Mouse (Mus musculus) kidney, embryonic 14.5 days (tissue): Measurements from ENCODE around the gene Tmem106c. TPM values are rescaled to one million over a fixed set of nuclear protein-coding genes. Genes with fewer than 3 reads are reported as not detected.

Experiments used
- ATAC-seq: fragments of 200-750 bp; cut with Nextera tagmentation; 2 replicates; pipeline ENCODE4 v1.8.0; 2017; ENCODE audit warnings: moderate number of reproducible peaks, mild to moderate bottlenecking, moderate TSS enrichment, moderate library complexity; ENCODE audit not compliant: low FRiP score, low TSS enrichment
- H3K27ac ChIP-seq: fragments of 300-500 bp; sonication (generic); 2 replicates; pipeline ENCODE4 v1.5.1; 2014; ENCODE audit warnings: low read depth, mild to moderate bottlenecking, low read length, moderate library complexity, mixed read lengths
- H3K27me3 ChIP-seq: fragments of 300-500 bp; sonication (generic); 2 replicates; pipeline ENCODE4 v1.6.1; 2014; ENCODE audit warnings: mild to moderate bottlenecking, low read length; ENCODE audit not compliant: control insufficient read depth, insufficient read depth
- H3K36me3 ChIP-seq: fragments of 300-500 bp; sonication (generic); 2 replicates; pipeline ENCODE4 v1.6.1; 2014; ENCODE audit warnings: low read length, mixed read lengths; ENCODE audit not compliant: control insufficient read depth, insufficient read depth
- H3K4me1 ChIP-seq: fragments of 300-500 bp; sonication (generic); 2 replicates; pipeline ENCODE4 v1.6.1; 2014; ENCODE audit warnings: low read length, mixed read lengths; ENCODE audit not compliant: control insufficient read depth, insufficient read depth
- H3K4me2 ChIP-seq: fragments of 300-500 bp; sonication (generic); replicated peaks from 2 replicates; pipeline ENCODE4 v1.6.1; 2014; ENCODE audit warnings: low read depth, mild to moderate bottlenecking, low read length
- H3K4me3 ChIP-seq: fragments of 300-500 bp; sonication (generic); 2 replicates; pipeline ENCODE4 v1.5.1; 2014; ENCODE audit warnings: mild to moderate bottlenecking, low read length
- H3K9ac ChIP-seq: fragments of 300-500 bp; sonication (generic); 2 replicates; pipeline ENCODE4 v1.6.1; 2014; ENCODE audit warnings: low read depth, mild to moderate bottlenecking, low read length, moderate library complexity
- H3K9me3 ChIP-seq: fragments of 300-500 bp; sonication (generic); 2 replicates; pipeline ENCODE4 v1.6.1; 2016; ENCODE audit warnings: low read length; ENCODE audit not compliant: control insufficient read depth
- WGBS: fragments of 180-500 bp; shearing (Covaris S2); extraction: QIAGEN DNeasy Blood & Tissue Kit; methylation state at CpG from one replicate; pipeline ENCODE4 v1.1.7; 2014; 5-methylcytosine and 5-hydroxymethylcytosine counted together
- polyA plus RNA-seq: library from polyadenylated mRNA; unstranded; fragments of >200 nt; fragmentation: Nextera tagmentation; extraction: Ambion mirVana; gene quantifications from 2 replicates; pipeline ENCODE4 v1.2.1, GENCODE M21; 2014

The Tmem106c gene
- polyA plus RNA-seq, 1 experiment from 2014 or later = 44.9 TPM

DNA sequence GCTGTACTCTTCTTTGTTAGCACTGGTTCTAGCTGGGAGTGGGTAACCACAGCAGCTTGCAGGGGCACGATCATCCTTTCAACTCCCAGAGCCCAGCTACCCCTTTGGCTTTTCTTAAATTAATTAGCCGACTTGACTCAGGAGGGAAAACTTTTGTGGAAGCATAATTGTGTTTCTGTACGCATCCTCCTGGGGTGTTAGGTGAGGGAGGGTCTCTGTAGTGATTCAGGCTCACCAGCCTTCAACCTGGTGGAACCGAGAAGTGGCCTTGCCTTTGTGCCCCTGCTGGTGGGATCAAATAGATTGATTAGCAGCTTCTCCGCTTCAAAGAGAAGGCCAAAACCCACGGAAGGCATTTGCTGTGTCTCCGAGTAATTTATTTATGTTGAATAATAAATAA, 36.0 kb downstream of the Tmem106c start:
- WGBS = 8% methylated on average over 7 of the region's 7 CpGs
- Histone ChIP-seq H3K27me3 (peaks cover 62% of the 10 kb centered on the region), H3K9ac (no peak overlapping the region), H3K4me3 (no peak overlapping the region), H3K36me3 (no peaks in the 10 kb centered on the region), H3K9me3 (no peaks in the 10 kb centered on the region), H3K4me2 (no peak overlapping the region), H3K27ac (no peak overlapping the region), H3K4me1 (peaks cover 25% of the 10 kb centered on the region)
- no peak for ATAC-seq

DNA sequence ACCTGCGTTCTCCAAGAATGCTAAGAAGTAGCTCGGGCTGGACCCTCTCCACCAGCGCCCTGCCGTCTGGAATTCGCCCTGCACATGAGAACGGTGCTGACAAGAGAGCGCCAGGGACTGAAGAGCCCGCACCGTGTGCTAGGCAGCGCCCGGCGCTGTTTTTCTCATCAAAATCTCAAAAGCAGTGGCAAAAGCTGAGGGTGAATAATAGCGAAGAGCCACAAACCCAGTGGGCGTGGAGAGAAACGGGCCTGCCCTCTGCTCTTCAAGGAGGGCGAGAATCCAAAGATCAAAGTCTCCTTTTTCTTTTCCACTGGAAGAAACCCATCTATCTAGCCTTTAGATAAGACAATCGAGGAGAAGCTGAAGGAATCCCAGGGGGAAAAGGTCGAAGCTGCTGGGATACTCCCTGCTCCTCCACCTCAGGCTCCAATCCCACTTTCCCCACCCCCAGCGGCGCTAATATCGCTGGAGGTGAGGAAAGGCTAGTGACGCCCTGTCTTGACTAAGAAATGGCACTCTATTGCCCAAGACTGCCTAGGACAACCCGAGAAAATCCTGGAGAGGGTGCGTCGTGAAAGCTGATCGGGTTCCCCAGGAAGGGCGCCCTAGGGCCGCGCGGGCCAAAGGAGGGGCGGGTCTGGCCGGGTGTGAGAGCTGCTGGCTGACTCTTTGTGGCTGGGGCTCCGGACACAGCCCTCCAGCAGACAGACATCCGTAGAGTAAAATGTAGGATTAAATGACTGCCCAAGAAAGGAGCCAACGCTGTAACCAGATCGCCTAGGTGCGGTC, 37.5 kb downstream of the Tmem106c start:
- Histone ChIP-seq H3K9me3 (no peaks in the 10 kb centered on the region), H3K9ac (peak overlapping the region; percentile 29; the same call in 1 of the 2 replicates), H3K4me1 (peaks cover 25% of the 10 kb centered on the region), H3K4me3 (peak overlapping the region; percentile 40), H3K4me2 (peak overlapping the region; percentile 75), H3K27ac (no peak overlapping the region), H3K36me3 (no peaks in the 10 kb centered on the region), H3K27me3 (peaks cover 62% of the 10 kb centered on the region)
- ATAC-seq = peak; percentile 24
- WGBS = 1% methylated on average over 37 of the region's 37 CpGs

DNA sequence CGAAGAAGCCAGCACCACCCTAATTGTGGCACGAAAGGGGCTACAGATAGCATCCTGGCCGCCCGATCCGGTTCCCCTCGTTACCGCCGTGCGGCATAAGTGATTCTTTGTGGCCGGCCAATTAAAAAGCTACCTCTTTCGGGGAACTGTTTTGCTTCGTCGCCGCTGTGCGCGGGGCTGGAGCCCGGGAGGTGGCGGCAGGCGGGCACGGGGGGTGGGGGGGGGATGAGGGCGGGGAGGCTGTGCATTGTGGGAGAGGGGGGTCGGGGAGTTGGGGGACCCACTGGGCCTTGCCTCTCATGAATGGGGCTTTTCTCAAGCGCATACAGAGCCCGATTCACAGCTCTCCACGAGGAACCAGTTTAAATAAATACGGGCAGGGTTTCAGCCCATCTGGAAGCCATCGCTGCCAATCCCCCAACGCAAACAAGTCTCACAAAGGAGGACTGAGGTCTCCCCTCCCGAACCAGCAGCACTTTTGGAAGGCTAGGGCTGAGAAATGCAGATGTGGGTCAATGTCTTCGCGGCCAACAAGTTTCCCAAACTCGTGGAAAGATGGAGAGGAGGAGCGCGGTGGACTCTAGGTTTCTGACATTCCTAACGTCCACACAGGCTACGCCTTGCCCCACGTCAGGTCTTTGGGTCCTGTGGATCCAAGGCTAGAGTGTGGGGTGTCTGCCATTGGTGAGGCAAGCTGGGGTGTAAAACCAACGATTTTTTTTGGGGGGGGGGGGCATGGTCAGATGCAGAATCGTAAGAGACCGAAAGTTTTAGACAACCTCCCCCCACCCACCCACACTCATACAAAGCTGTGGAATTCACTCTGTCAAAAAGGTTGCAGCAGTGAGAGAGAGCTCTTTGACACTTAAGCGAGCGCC, 38.4 kb downstream of the Tmem106c start:
- Histone ChIP-seq H3K9me3 (no peaks in the 10 kb centered on the region), H3K4me2 (peak overlapping the region; percentile 75), H3K4me3 (peak overlapping the region; percentile 40), H3K9ac (peak overlapping the region; percentile 24; the same call in 1 of the 2 replicates), H3K27me3 (peaks cover 59% of the 10 kb centered on the region), H3K4me1 (peaks cover 25% of the 10 kb centered on the region), H3K36me3 (no peaks in the 10 kb centered on the region), H3K27ac (no peak overlapping the region)
- under 1% methylated on average over 42 of the region's 42 CpGs for WGBS
- 0 out of 2 replicates have a peak, but pooled peaks have one; percentile 4 for ATAC-seq

GRCm38 (mm10) chr15:98002991-98003821, 39.2 kb downstream of the Tmem106c start:
- ATAC-seq = 0 out of 2 replicates have a peak, but pooled peaks have one; percentile 26
- Histone ChIP-seq H3K4me2 (peak overlapping the region; percentile 75), H3K4me1 (peaks cover 25% of the 10 kb centered on the region), H3K9ac (peak overlapping the region; percentile 58; the same call in 1 of the 2 replicates), H3K9me3 (no peaks in the 10 kb centered on the region), H3K27me3 (peaks cover 59% of the 10 kb centered on the region), H3K27ac (no peak overlapping the region), H3K4me3 (peak overlapping the region; percentile 40), H3K36me3 (no peaks in the 10 kb centered on the region)
- WGBS = under 1% methylated on average over 42 of the region's 42 CpGs

GRCm38 (mm10) chr15:98003822-98004739, 40.1 kb downstream of the Tmem106c start, which contains the start of gene Col2a1:
Gene Col2a1, minus strand, starts transcription at chr15:98004695.
- no peaks in the 10 kb centered on the region for H3K9me3 ChIP-seq
- H3K27ac ChIP-seq = no peak within 1 kb of the TSS
- H3K36me3 ChIP-seq = no peaks in the 10 kb centered on the region
- under 1% methylated on average over 56 of the region's 59 CpGs for WGBS
- H3K27me3 ChIP-seq = peaks cover 52% of the 10 kb centered on the region
- peaks cover 25% of the 10 kb centered on the region for H3K4me1 ChIP-seq
- peak; percentile 50 for ATAC-seq
- peak within 1 kb of the TSS; percentile 75 for H3K4me2 ChIP-seq
- H3K4me3 ChIP-seq = peak within 1 kb of the TSS; percentile 40
- peak within 1 kb of the TSS; percentile 58 for H3K9ac ChIP-seq

DNA sequence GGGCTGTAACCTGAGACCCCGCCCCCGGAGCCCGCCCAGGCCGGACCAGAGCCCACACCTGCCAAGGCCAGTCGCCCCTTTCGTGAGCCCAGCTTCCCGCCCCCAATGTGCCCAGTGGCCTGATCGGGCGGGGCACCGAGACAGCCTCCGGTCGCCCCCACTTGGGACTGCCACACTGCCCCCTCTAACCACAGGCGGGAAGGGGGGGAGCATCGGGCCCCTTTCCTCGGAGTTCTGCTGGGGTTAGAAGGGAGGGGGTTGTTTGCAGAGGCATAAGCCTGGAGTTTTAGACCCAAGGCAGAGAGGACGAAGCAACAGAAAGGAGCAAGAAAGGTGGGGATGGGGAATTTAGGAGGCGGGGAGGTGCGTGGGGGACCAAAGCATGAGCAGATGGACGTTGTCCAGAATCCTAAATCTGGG, 40.8 kb downstream of the Tmem106c start:
- Histone ChIP-seq H3K9ac (peak overlapping the region; percentile 58), H3K4me3 (peak overlapping the region; percentile 40), H3K4me2 (peak overlapping the region; percentile 75), H3K4me1 (peaks cover 20% of the 10 kb centered on the region), H3K9me3 (no peaks in the 10 kb centered on the region), H3K27me3 (peaks cover 47% of the 10 kb centered on the region), H3K27ac (no peak overlapping the region), H3K36me3 (no peaks in the 10 kb centered on the region)
- peak; percentile 44 for ATAC-seq
- under 1% methylated on average over 17 of the region's 19 CpGs for WGBS

DNA sequence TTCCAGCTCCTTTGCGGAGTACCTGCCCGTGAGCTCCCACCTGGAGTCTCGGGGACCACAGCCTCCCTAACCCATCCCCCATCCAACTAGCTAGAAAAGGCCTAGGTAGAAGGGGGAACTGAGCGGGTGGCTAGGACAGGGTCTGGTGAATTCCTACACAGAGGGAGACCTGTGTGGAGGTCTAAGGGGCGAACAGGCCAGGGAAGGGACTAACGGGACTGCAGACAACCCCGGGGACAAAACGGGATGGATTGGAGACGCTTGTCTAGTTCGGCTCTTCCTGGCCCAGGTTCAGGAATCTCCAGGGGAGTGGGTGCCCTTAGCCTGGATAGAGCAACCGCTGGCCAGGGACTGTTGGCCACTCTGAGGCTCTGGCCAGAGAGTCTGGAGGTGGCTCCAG, 41.2 kb downstream of the Tmem106c start:
- no peak for ATAC-seq
- WGBS = 8% methylated on average over 11 of the region's 11 CpGs
- H3K27me3 ChIP-seq = peaks cover 43% of the 10 kb centered on the region

More for the DNA sequence above, 41.2 kb downstream of the Tmem106c start:
- Histone ChIP-seq H3K27ac (no peak overlapping the region), H3K4me2 (peak overlapping the region; percentile 75), H3K9ac (no peak overlapping the region), H3K9me3 (no peaks in the 10 kb centered on the region), H3K4me3 (peak overlapping the region; percentile 40; the same call in 1 of the 2 replicates), H3K36me3 (no peaks in the 10 kb centered on the region), H3K4me1 (peaks cover 18% of the 10 kb centered on the region)
